Mouse (Mus musculus): ENCODE measurements around the gene Atp6ap1l. TPM values are rescaled to one million over a fixed set of nuclear protein-coding genes. Genes with fewer than 3 reads are reported as not detected.

Gene Atp6ap1l
- total and polyA plus RNA-seq, 3 experiments: 0.57 to 2.3 (median 1.0) TPM

GRCm38 (mm10) chr13:90881727-90882429, 23.3 kb downstream of the Atp6ap1l start:
- no peaks in the 10 kb centered on the region for H3K79me2 ChIP-seq (replicated peaks; ENCODE audit: control insufficient read depth, insufficient read depth, low read length)
- TF ChIP-seq CTCF (IDR thresholded peaks at IDR 0.05): no peak
- TF ChIP-seq POLR2A (IDR thresholded peaks at IDR 0.05; ENCODE audit: insufficient read depth, low read depth, low read length): no peak
- TF ChIP-seq EP300 (IDR thresholded peaks at IDR 0.05; ENCODE audit: insufficient read depth, low read depth, low read length): no peak
- H3K9ac ChIP-seq (ENCODE audit: low read depth, low read length): no peak overlapping the region
- H3K27me3 ChIP-seq (ENCODE audit: control insufficient read depth, insufficient read depth, low read length): no peaks in the 10 kb centered on the region
- no peaks in the 10 kb centered on the region for H3K36me3 ChIP-seq (ENCODE audit: control insufficient read depth, insufficient read depth, low read length)
- peaks cover 3% of the 10 kb centered on the region for H3K4me1 ChIP-seq (ENCODE audit: control insufficient read depth, insufficient read depth, low read length)
- DNase-seq: no peak
- H3K27ac ChIP-seq: no peak overlapping the region
- no peak overlapping the region for H3K4me3 ChIP-seq
- intact Hi-C loops (cut with DNase I): no loop called here
- WGBS: 56% methylated on average over 1 of the region's 1 CpGs

GRCm38 (mm10) chr13:90871579-90871978, 33.6 kb downstream of the Atp6ap1l start:
- WGBS: 78% methylated on average over 4 of the region's 4 CpGs
- TF ChIP-seq POLR2A (IDR thresholded peaks at IDR 0.05; ENCODE audit: insufficient read depth, low read depth, low read length) (no peak), EP300 (IDR thresholded peaks at IDR 0.05; ENCODE audit: insufficient read depth, low read depth, low read length) (no peak), CTCF (IDR thresholded peaks at IDR 0.05) (no peak)
- intact Hi-C loops (cut with DNase I): no loop called here
- Histone ChIP-seq H3K27ac (no peak overlapping the region), H3K9ac (ENCODE audit: low read depth, low read length) (no peak overlapping the region), H3K27me3 (ENCODE audit: control insufficient read depth, insufficient read depth, low read length) (no peaks in the 10 kb centered on the region), H3K4me3 (no peak overlapping the region), H3K4me1 (ENCODE audit: control insufficient read depth, insufficient read depth, low read length) (peaks cover 1% of the 10 kb centered on the region; the same call in 1 of the 2 replicates), H3K79me2 (replicated peaks; ENCODE audit: control insufficient read depth, insufficient read depth, low read length) (no peaks in the 10 kb centered on the region), H3K36me3 (ENCODE audit: control insufficient read depth, insufficient read depth, low read length) (no peaks in the 10 kb centered on the region)
- no peak for DNase-seq

- H3K36me3 ChIP-seq (ENCODE audit: control insufficient read depth, insufficient read depth, low read length): no peaks in the 10 kb centered on the region
- H3K4me3 ChIP-seq: no peak overlapping the region
- no peaks in the 10 kb centered on the region for H3K79me2 ChIP-seq (replicated peaks; ENCODE audit: control insufficient read depth, insufficient read depth, low read length)
- 53% methylated on average over 4 of the region's 4 CpGs for WGBS
- intact Hi-C loops (cut with DNase I): no loop called here
- TF ChIP-seq EP300 (IDR thresholded peaks at IDR 0.05; ENCODE audit: insufficient read depth, low read depth, low read length): no peak
- H3K27me3 ChIP-seq (ENCODE audit: control insufficient read depth, insufficient read depth, low read length): no peaks in the 10 kb centered on the region
- peaks cover 1% of the 10 kb centered on the region; the same call in 1 of the 2 replicates for H3K4me1 ChIP-seq (ENCODE audit: control insufficient read depth, insufficient read depth, low read length)
- no peak overlapping the region for H3K9ac ChIP-seq (ENCODE audit: low read depth, low read length)
- DNase-seq: no peak
- H3K27ac ChIP-seq: no peak overlapping the region
Measured at GRCm38 (mm10) chr13:90869157-90869556, 36.0 kb downstream of the Atp6ap1l start.

- H3K27ac ChIP-seq: no peak overlapping the region
Measured at GRCm38 (mm10) chr13:90862138-90862537, 43.0 kb downstream of the Atp6ap1l start.

GRCm38 (mm10) chr13:90860888-90861431, 44.2 kb downstream of the Atp6ap1l start:
- intact Hi-C loops (cut with DNase I): no loop called here

More at GRCm38 (mm10) chr13:90862138-90862537, 43.0 kb downstream of the Atp6ap1l start:
- H3K27me3 ChIP-seq (ENCODE audit: control insufficient read depth, insufficient read depth, low read length): no peaks in the 10 kb centered on the region
- peak in 1 of 2 experiments; percentile 21 for DNase-seq
- no peaks in the 10 kb centered on the region for H3K79me2 ChIP-seq (replicated peaks; ENCODE audit: control insufficient read depth, insufficient read depth, low read length)
- no peak overlapping the region for H3K4me3 ChIP-seq
- intact Hi-C loops (cut with DNase I): no loop called here
- no peaks in the 10 kb centered on the region for H3K4me1 ChIP-seq (ENCODE audit: control insufficient read depth, insufficient read depth, low read length)
- no peak overlapping the region for H3K9ac ChIP-seq (ENCODE audit: low read depth, low read length)
- WGBS: 29% methylated on average over 3 of the region's 3 CpGs
- no peaks in the 10 kb centered on the region for H3K36me3 ChIP-seq (ENCODE audit: control insufficient read depth, insufficient read depth, low read length)
- TF ChIP-seq CTCF (IDR thresholded peaks at IDR 0.05) (no peak), EP300 (IDR thresholded peaks at IDR 0.05; ENCODE audit: insufficient read depth, low read depth, low read length) (0 out of 2 replicates have a peak, but pooled peaks have one; percentile 28)

More at GRCm38 (mm10) chr13:90860888-90861431, 44.2 kb downstream of the Atp6ap1l start:
- WGBS: 51% methylated on average over 2 of the region's 2 CpGs
- no peak for DNase-seq
- Histone ChIP-seq H3K27ac (no peak overlapping the region), H3K4me3 (no peak overlapping the region), H3K79me2 (replicated peaks; ENCODE audit: control insufficient read depth, insufficient read depth, low read length) (no peaks in the 10 kb centered on the region), H3K27me3 (ENCODE audit: control insufficient read depth, insufficient read depth, low read length) (no peaks in the 10 kb centered on the region), H3K9ac (ENCODE audit: low read depth, low read length) (no peak overlapping the region), H3K4me1 (ENCODE audit: control insufficient read depth, insufficient read depth, low read length) (no peaks in the 10 kb centered on the region), H3K36me3 (ENCODE audit: control insufficient read depth, insufficient read depth, low read length) (no peaks in the 10 kb centered on the region)
- TF ChIP-seq EP300 (IDR thresholded peaks at IDR 0.05; ENCODE audit: insufficient read depth, low read depth, low read length): no peak
- TF ChIP-seq CTCF (IDR thresholded peaks at IDR 0.05): no peak
- no peak for TF ChIP-seq POLR2A (IDR thresholded peaks at IDR 0.05; ENCODE audit: insufficient read depth, low read depth, low read length)
